Mouse (Mus musculus) liver, adult 2 months (tissue): ENCODE results near the gene Tmcc3. TPM values are rescaled to one million over a fixed set of nuclear protein-coding genes. Genes with fewer than 3 reads are reported as not detected.
A peak's percentile ranks its signal among the peaks of the same experiment; 100 is the strongest.

Experiments
- DNase-seq: peaks from one replicate; pipeline ENCODE4 v3.0.0-alpha.2; 2011; ENCODE audit warnings: low read depth, low spot score; ENCODE audit errors: extremely low read depth
- H3K27ac ChIP-seq: fragments of 200-500 bp; replicated peaks from 2 replicates; pipeline ENCODE4 v1.5.1; 2012; ENCODE audit warnings: low read depth, mild to moderate bottlenecking, control low read depth, inconsistent platforms, low read length; ENCODE audit not compliant: insufficient read depth
- H3K27me3 ChIP-seq: fragments of 200-500 bp; 2 replicates; pipeline ENCODE4 v1.6.1; 2012; ENCODE audit warnings: mild to moderate bottlenecking, moderate library complexity, low read length, inconsistent platforms; ENCODE audit not compliant: control insufficient read depth, insufficient read depth
- H3K36me3 ChIP-seq: fragments of 200-500 bp; 2 replicates; pipeline ENCODE4 v1.6.1; 2012; ENCODE audit warnings: low read length, inconsistent platforms; ENCODE audit not compliant: control insufficient read depth, insufficient read depth
- H3K4me1 ChIP-seq: fragments of 200-500 bp; 2 replicates; pipeline ENCODE4 v1.6.1; 2011; ENCODE audit warnings: low read length; ENCODE audit not compliant: control insufficient read depth, insufficient read depth
- H3K4me3 ChIP-seq: fragments of 200-500 bp; 2 replicates; pipeline ENCODE4 v1.5.1; 2011; ENCODE audit warnings: low read depth, mild to moderate bottlenecking, control low read depth, low read length, moderate library complexity; ENCODE audit not compliant: insufficient read depth
- H3K79me2 ChIP-seq: fragments of 200-500 bp; 2 replicates; pipeline ENCODE4 v1.6.1; 2012; ENCODE audit warnings: inconsistent platforms, mild to moderate bottlenecking, low read length, moderate library complexity; ENCODE audit not compliant: control insufficient read depth, insufficient read depth
- H3K9ac ChIP-seq: fragments of 200-500 bp; 2 replicates; pipeline ENCODE4 v1.6.1; 2012; ENCODE audit warnings: low read depth, mild to moderate bottlenecking, control low read depth, inconsistent platforms, low read length
- CTCF ChIP-seq: fragments of 200-500 bp; IDR thresholded peaks from 2 replicates; pipeline ENCODE4 v1.5.1; 2011; ENCODE audit warnings: low read depth, low read length, control low read depth
- POLR2A ChIP-seq: fragments of 200-500 bp; IDR thresholded peaks from 2 replicates; pipeline ENCODE4 v1.6.1; 2011; ENCODE audit warnings: low read length, control low read depth; ENCODE audit not compliant: insufficient read depth; ENCODE audit errors: extremely low read depth
- WGBS: fragments of 180-500 bp; shearing (Covaris S2); methylation state at CpG from one replicate; pipeline ENCODE4 v1.1.7; 2018; 5-methylcytosine and 5-hydroxymethylcytosine counted together
- polyA plus RNA-seq: library from polyadenylated mRNA; depleted of rRNA; stranded (reverse); fragments of >200 nt; gene quantifications from 2 replicates; pipeline ENCODE4 v1.2.3, GENCODE M21; 2012
- total RNA-seq: library from RNA; depleted of rRNA; stranded (reverse); fragments of >200 nt; gene quantifications from 2 replicates; pipeline ENCODE4 v1.2.3, GENCODE M21; 2014

Tmcc3 gene
- total and polyA plus RNA-seq, 2 experiments, result 3.2 to 7.9 TPM

DNA sequence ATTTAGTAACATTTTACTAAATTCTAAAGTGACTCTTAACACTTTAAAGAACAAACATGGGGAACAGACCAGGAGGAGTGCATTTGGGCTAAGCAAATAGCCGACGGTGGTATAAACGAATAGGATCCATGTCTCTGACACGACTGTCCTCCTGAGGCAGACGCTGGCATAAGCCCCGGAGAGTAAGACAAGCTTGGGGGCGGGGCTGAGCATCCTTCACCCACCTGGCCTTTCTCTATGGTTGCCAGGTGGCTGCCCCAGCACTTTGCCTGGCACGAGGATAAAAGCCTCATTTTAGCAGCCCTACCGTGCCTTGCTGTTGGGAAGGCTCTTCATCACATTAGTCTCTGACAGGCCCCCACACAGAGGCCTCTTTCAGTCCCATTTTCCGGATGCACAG is 35.5 kb downstream of the Tmcc3 start:
- Histone ChIP-seq H3K4me3 (no peak overlapping the region), H3K27ac (no peak overlapping the region), H3K4me1 (no peaks in the 10 kb centered on the region), H3K36me3 (no peaks in the 10 kb centered on the region), H3K9ac (no peak overlapping the region), H3K27me3 (no peaks in the 10 kb centered on the region), H3K79me2 (no peaks in the 10 kb centered on the region)
- TF ChIP-seq POLR2A (no peak), CTCF (no peak)
- DNase-seq, result no peak
- WGBS, result 82% methylated on average over 10 of the region's 10 CpGs

- Histone ChIP-seq H3K4me3 (no peak overlapping the region), H3K79me2 (no peaks in the 10 kb centered on the region), H3K9ac (no peak overlapping the region), H3K27me3 (no peaks in the 10 kb centered on the region), H3K27ac (no peak overlapping the region), H3K36me3 (no peaks in the 10 kb centered on the region), H3K4me1 (no peaks in the 10 kb centered on the region)
- WGBS, result 95% methylated on average over 10 of the region's 10 CpGs
- DNase-seq, result no peak
- TF ChIP-seq POLR2A, result no peak
- TF ChIP-seq CTCF, result no peak
Observed at GRCm38 (mm10) chr10:94347959-94348358, 36.2 kb downstream of the Tmcc3 start.

- Histone ChIP-seq H3K79me2 (no peaks in the 10 kb centered on the region), H3K4me3 (no peak overlapping the region), H3K9ac (no peak overlapping the region), H3K27me3 (no peaks in the 10 kb centered on the region), H3K36me3 (no peaks in the 10 kb centered on the region), H3K4me1 (0 out of 2 replicates have a peak, but pooled peaks cover 2% of the 10 kb centered on the region), H3K27ac (no peak overlapping the region)
- TF ChIP-seq CTCF, result no peak
- DNase-seq, result no peak
- 88% methylated on average over 5 of the region's 5 CpGs for WGBS
Observed at GRCm38 (mm10) chr10:94350207-94350606, 38.5 kb downstream of the Tmcc3 start.

DNA sequence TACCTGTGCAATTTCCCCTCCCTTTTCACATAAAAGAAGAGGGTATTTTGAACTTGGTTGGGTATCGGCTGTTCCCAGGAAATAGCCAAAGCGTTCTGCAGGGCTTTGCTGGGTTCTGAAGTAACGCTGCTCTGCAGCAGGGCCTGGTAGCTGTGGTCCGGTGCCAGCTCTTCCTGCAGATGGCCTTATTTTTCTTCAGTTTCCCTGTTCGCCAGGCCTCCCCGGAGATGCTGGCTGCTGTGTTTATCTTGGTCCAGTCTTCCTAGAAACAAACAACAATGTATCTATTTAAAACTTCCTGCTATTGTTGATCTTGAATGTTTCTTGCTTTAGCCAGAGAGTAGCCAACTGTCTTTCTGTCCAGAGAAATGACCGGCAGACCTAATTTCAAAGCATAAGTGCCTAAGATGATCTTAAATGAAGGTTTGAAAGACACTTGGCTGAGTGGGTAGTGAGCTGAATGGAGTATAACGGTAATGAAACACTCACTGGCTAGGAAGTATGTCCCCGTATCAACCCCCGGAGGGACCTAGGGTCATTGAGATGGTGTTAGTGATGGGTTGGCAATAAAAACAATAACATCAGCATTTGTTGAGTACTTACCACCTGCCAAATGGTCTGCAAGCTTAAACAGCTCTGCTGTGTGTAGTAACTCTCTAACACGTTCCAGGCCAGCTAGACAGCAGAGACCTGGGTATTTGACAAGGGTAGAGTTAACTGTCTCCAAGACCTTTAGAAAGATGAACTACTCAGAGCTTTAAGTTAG is 39.3 kb downstream of the Tmcc3 start:
- Histone ChIP-seq H3K27me3 (no peaks in the 10 kb centered on the region), H3K4me1 (peaks cover 2% of the 10 kb centered on the region; the same call in 1 of the 2 replicates), H3K27ac (0 out of 2 replicates have a peak overlapping the region, but pooled peaks have one; percentile 18), H3K79me2 (no peaks in the 10 kb centered on the region), H3K4me3 (no peak overlapping the region), H3K9ac (no peak overlapping the region), H3K36me3 (no peaks in the 10 kb centered on the region)
- TF ChIP-seq POLR2A (no peak), CTCF (no peak)
- DNase-seq, result no peak
- 76% methylated on average over 11 of the region's 11 CpGs for WGBS

DNA sequence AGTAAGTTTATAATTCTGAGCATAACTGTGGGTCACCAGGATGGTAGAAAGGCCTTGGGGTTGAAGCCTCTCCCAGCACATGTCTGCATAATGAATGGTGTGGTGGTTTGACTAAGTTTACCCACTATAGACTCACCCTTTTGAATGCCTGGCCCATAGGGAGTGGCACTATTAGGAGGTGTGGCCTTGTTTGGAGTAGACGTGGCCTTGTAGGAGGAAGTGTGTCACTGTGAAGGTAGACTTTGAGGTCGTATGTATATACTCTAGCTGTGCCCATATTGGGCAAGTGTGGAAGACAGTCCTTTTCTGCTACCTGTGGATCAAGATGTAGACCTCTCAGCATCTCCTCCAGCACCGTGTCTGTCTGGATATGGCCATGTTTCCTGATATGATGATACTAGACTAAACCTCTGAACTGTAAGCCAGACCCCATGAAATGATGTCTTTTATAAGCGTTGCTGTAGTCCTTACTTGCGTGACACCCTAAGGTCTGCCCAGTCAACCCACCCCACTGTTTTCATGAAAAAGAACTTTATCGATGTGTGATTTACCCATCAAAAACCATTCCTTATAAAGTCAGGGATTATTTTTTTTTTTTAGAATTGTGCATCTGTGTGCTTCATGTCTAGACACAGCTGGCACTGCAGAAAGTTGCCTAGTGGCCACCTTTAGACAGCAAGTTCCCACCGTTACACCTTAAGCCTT is 40.6 kb downstream of the Tmcc3 start:
- no peaks in the 10 kb centered on the region for H3K27me3 ChIP-seq
- TF ChIP-seq POLR2A (no peak), CTCF (no peak)
- 93% methylated on average over 7 of the region's 7 CpGs for WGBS

More for the DNA sequence above, 40.6 kb downstream of the Tmcc3 start:
- no peak for DNase-seq
- Histone ChIP-seq H3K79me2 (no peaks in the 10 kb centered on the region), H3K9ac (no peak overlapping the region), H3K36me3 (no peaks in the 10 kb centered on the region), H3K4me1 (peaks cover 2% of the 10 kb centered on the region; the same call in 1 of the 2 replicates), H3K27ac (no peak overlapping the region), H3K4me3 (no peak overlapping the region)
